Mouse (Mus musculus) midbrain, embryonic 10.5 days (tissue): Measurements from ENCODE around the gene B4galt5. TPM values are rescaled to one million over a fixed set of nuclear protein-coding genes. Genes with fewer than 3 reads are reported as not detected.

Experiments used
- DNase-seq: peaks from one replicate; pipeline ENCODE4 v3.0.0-alpha.2; 2017; ENCODE audit warnings: low spot score
- H3K27ac ChIP-seq: fragments of 300-500 bp; sonication (generic); replicated peaks from 2 replicates; pipeline ENCODE4 v1.5.1; 2016; ENCODE audit warnings: mild to moderate bottlenecking
- H3K27me3 ChIP-seq: fragments of 300-500 bp; sonication (generic); 2 replicates; pipeline ENCODE4 v1.6.1; 2016; ENCODE audit warnings: low read depth, mild to moderate bottlenecking; ENCODE audit not compliant: poor library complexity, severe bottlenecking
- H3K36me3 ChIP-seq: fragments of 300-500 bp; sonication (generic); 2 replicates; pipeline ENCODE4 v1.6.1; 2016; ENCODE audit warnings: mild to moderate bottlenecking, moderate library complexity
- H3K4me1 ChIP-seq: fragments of 300-500 bp; sonication (generic); 2 replicates; pipeline ENCODE4 v1.6.1; 2016
- H3K4me3 ChIP-seq: fragments of 300-500 bp; sonication (generic); 2 replicates; pipeline ENCODE4 v1.5.1; 2016; ENCODE audit warnings: mild to moderate bottlenecking, moderate library complexity
- H3K9me3 ChIP-seq: fragments of 300-500 bp; sonication (generic); replicated peaks from 2 replicates; pipeline ENCODE4 v1.6.1; 2016; ENCODE audit warnings: mild to moderate bottlenecking
- WGBS: fragments of 180-500 bp; shearing (Covaris S2); methylation state at CpG from one replicate; pipeline ENCODE4 v1.1.7; 2016; 5-methylcytosine and 5-hydroxymethylcytosine counted together
- polyA plus RNA-seq: library from polyadenylated mRNA; unstranded; fragments of >200 nt; fragmentation: Nextera tagmentation; extraction: Ambion mirVana; gene quantifications from 2 replicates; pipeline ENCODE4 v1.2.1, GENCODE M21; 2016

The B4galt5 gene
- polyA plus RNA-seq, 1 experiment from 2014 or later, result 9.1 TPM

GRCm38 (mm10) chr2:167263040-167263810, 85.8 kb downstream of the B4galt5 start:
- 89% methylated on average over 8 of the region's 8 CpGs for WGBS
- H3K27ac ChIP-seq, result no peak overlapping the region
- peaks cover 4% of the 10 kb centered on the region; the same call in 1 of the 2 replicates for H3K4me1 ChIP-seq
- H3K27me3 ChIP-seq, result no peaks in the 10 kb centered on the region
- DNase-seq, result no peak
- no peaks in the 10 kb centered on the region for H3K9me3 ChIP-seq
- no peaks in the 10 kb centered on the region for H3K36me3 ChIP-seq
- H3K4me3 ChIP-seq, result no peak overlapping the region

GRCm38 (mm10) chr2:167262433-167262832, 86.5 kb downstream of the B4galt5 start:
- DNase-seq, result no peak
- Histone ChIP-seq H3K4me1 (peaks cover 4% of the 10 kb centered on the region; the same call in 1 of the 2 replicates), H3K4me3 (no peak overlapping the region), H3K27me3 (no peaks in the 10 kb centered on the region), H3K27ac (no peak overlapping the region), H3K36me3 (no peaks in the 10 kb centered on the region), H3K9me3 (no peaks in the 10 kb centered on the region)
- WGBS, result 97% methylated on average over 10 of the region's 10 CpGs

GRCm38 (mm10) chr2:167261106-167261505, 87.9 kb downstream of the B4galt5 start:
- no peak overlapping the region for H3K4me3 ChIP-seq
- H3K4me1 ChIP-seq, result peaks cover 4% of the 10 kb centered on the region; the same call in 1 of the 2 replicates
- H3K27me3 ChIP-seq, result no peaks in the 10 kb centered on the region
- H3K27ac ChIP-seq, result no peak overlapping the region
- H3K36me3 ChIP-seq, result no peaks in the 10 kb centered on the region
- no peaks in the 10 kb centered on the region for H3K9me3 ChIP-seq
- no peak for DNase-seq
- 87% methylated on average over 4 of the region's 4 CpGs for WGBS

GRCm38 (mm10) chr2:167257790-167258189, 91.2 kb downstream of the B4galt5 start:
- Histone ChIP-seq H3K27me3 (no peaks in the 10 kb centered on the region), H3K27ac (no peak overlapping the region), H3K9me3 (no peaks in the 10 kb centered on the region), H3K36me3 (no peaks in the 10 kb centered on the region), H3K4me3 (no peak overlapping the region), H3K4me1 (peaks cover 5% of the 10 kb centered on the region)
- no peak for DNase-seq
- 55% methylated on average over 3 of the region's 3 CpGs for WGBS

GRCm38 (mm10) chr2:167254808-167255207, 94.2 kb downstream of the B4galt5 start:
- H3K27ac ChIP-seq, result no peak overlapping the region
- no peak overlapping the region for H3K4me3 ChIP-seq
- no peaks in the 10 kb centered on the region for H3K36me3 ChIP-seq
- H3K9me3 ChIP-seq, result no peaks in the 10 kb centered on the region
- WGBS, result 74% methylated on average over 6 of the region's 6 CpGs
- no peaks in the 10 kb centered on the region for H3K27me3 ChIP-seq
- H3K4me1 ChIP-seq, result peaks cover 30% of the 10 kb centered on the region
- DNase-seq, result no peak

DNA sequence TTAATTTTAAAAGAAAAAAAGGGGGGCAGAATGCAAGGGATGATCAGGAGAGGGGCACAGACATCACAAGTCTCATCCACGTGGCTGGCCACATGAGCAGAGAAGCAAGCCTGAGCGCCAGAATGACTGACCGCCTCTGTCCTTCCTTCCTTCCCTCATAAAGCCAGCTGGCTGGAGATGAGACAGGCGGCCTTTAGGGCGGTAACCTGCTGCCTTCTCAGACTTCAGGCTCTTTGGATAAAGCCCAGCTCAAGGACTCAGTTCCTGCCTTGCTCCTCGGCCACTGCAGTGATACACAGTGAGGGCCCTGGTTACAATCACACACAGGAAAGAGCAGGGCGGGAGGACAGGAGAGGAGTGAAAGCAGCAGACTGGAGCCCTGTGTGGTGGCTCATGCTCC, 94.8 kb downstream of the B4galt5 start:
- no peaks in the 10 kb centered on the region for H3K36me3 ChIP-seq
- peaks cover 32% of the 10 kb centered on the region for H3K4me1 ChIP-seq
- H3K9me3 ChIP-seq, result no peaks in the 10 kb centered on the region
- H3K27me3 ChIP-seq, result no peaks in the 10 kb centered on the region
- 67% methylated on average over 7 of the region's 7 CpGs for WGBS
- H3K27ac ChIP-seq, result no peak overlapping the region
- no peak for DNase-seq
- H3K4me3 ChIP-seq, result no peak overlapping the region

GRCm38 (mm10) chr2:167253476-167253875, 95.5 kb downstream of the B4galt5 start:
- 83% methylated on average over 5 of the region's 5 CpGs for WGBS
- DNase-seq, result no peak
- Histone ChIP-seq H3K36me3 (no peaks in the 10 kb centered on the region), H3K4me3 (no peak overlapping the region), H3K4me1 (peaks cover 32% of the 10 kb centered on the region), H3K27me3 (no peaks in the 10 kb centered on the region), H3K9me3 (no peaks in the 10 kb centered on the region), H3K27ac (no peak overlapping the region)

DNA sequence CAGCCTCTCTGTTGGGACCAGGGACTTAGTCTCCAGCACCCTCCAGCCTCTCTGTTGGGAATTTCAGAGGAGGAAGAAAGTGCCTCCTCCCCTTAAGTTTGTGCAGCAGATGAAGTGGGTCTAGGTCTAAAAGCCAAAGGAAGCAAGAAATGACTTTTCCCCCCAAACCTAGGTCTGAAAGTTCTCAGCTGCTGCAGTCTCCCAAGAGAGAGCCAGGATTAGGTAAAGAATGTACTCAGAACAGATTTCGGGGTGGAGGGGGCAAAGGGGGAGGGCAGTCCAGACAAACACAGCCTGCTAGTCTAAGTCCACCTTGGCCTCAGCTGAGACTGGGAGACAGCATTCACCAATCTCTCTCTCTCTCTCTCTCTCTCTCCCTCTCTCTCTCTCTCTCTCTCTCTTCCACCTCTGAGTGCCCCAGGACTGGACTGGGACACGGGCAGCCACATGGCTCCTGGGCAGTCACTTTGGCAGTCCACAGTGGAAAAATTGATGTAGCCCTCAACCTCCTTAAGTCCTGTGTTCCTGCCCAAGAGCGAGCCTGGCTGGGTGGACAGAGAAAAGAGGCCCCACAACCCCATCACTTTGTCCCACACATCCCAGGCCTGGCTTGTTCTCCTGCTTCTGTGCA, 96.8 kb downstream of the B4galt5 start:
- Histone ChIP-seq H3K36me3 (no peaks in the 10 kb centered on the region), H3K4me3 (no peak overlapping the region), H3K4me1 (peaks cover 39% of the 10 kb centered on the region), H3K27me3 (no peaks in the 10 kb centered on the region), H3K27ac (peak overlapping the region; percentile 72), H3K9me3 (no peaks in the 10 kb centered on the region)
- WGBS, result 50% methylated on average over 3 of the region's 3 CpGs
- no peak for DNase-seq

DNA sequence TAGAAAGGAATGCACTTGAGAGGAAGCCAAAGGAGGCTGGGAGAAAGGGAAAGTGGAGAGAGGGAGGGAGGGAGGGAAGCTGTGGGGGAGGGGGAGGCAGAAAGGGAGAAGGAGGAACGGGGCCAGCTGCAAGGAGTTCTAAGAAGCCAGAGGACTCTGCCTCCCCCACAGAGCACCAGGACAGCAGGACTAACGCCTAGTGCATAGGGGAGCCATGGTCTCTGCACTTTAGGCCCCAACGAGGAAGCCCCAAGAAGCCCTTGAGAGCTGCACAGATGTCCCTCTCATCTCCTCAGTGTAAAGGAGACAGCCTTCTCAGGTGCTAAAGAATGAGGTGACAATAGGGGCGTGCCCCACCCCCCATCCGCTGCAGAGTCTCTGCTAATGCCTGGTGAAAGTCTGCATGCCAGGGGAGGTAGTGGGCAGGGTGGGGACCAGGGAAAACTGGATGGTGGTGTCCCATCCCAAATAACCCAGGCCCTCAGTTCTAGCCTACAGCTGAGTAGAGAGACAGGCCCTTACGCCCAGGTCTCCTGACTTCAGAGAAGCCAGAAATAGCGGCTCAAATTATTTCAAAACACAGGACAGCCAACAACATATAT, 98.1 kb downstream of the B4galt5 start:
- Histone ChIP-seq H3K27me3 (no peaks in the 10 kb centered on the region), H3K4me1 (peaks cover 44% of the 10 kb centered on the region), H3K9me3 (no peaks in the 10 kb centered on the region), H3K36me3 (no peaks in the 10 kb centered on the region), H3K4me3 (no peak overlapping the region), H3K27ac (peak overlapping the region; percentile 57)
- DNase-seq, result no peak
- WGBS, result 36% methylated on average over 7 of the region's 7 CpGs

- Histone ChIP-seq H3K9me3 (no peaks in the 10 kb centered on the region), H3K4me1 (peaks cover 44% of the 10 kb centered on the region), H3K27ac (peak overlapping the region; percentile 57), H3K4me3 (no peak overlapping the region), H3K27me3 (no peaks in the 10 kb centered on the region), H3K36me3 (no peaks in the 10 kb centered on the region)
- 46% methylated on average over 11 of the region's 11 CpGs for WGBS
- no peak for DNase-seq
These were observed 98.8 kb downstream of the B4galt5 start for GRCm38 (mm10) chr2:167250003-167250735.

DNA sequence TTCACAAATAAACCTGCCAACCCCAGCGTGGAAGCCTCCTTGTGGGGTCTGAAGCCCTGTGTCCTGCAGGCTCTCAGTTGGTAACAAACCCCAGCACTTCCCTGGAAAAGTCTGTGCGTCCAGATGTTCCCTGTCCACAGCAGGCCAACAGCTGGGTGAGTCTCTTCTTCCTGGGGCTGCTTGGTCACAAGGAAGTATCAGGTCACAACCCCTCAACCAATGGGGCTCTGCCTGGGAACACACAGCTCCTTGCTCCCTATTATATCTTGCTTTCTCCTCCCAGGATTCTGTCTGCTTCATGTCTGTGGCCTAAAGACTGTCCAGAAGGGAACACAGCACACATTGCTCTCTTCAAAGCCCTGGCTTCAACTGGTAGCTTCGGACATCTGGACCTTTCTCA, 99.4 kb downstream of the B4galt5 start:
- WGBS, result 67% methylated on average over 3 of the region's 3 CpGs
- no peak overlapping the region for H3K27ac ChIP-seq
- no peaks in the 10 kb centered on the region for H3K27me3 ChIP-seq
- no peak overlapping the region for H3K4me3 ChIP-seq
- peaks cover 44% of the 10 kb centered on the region for H3K4me1 ChIP-seq
- no peak for DNase-seq
- H3K36me3 ChIP-seq, result no peaks in the 10 kb centered on the region
- H3K9me3 ChIP-seq, result peaks cover 4% of the 10 kb centered on the region; the same call in 1 of the 2 replicates
